Mouse (Mus musculus) intestine, postnatal 0 days (tissue): ENCODE measurements around the gene Gm28551. TPM values are rescaled to one million over a fixed set of nuclear protein-coding genes. Genes with fewer than 3 reads are reported as not detected.
"Not testable (repeated sequence)": the region's sequence is repeated elsewhere in the genome, so short reads cannot be mapped to it uniquely, and the experiment has no call there.

Experiments
- ATAC-seq: fragments of 200-750 bp; cut with Nextera tagmentation; 2 replicates; pipeline ENCODE4 v1.8.0; 2017; ENCODE audit warnings: mild to moderate bottlenecking, moderate TSS enrichment, moderate library complexity
- H3K27ac ChIP-seq: fragments of 300-500 bp; sonication (generic); 2 replicates; pipeline ENCODE4 v1.5.1; 2014; ENCODE audit warnings: mild to moderate bottlenecking, low read depth, low read length, moderate library complexity
- H3K27me3 ChIP-seq: fragments of 300-500 bp; sonication (generic); replicated peaks from 2 replicates; pipeline ENCODE4 v1.6.1; 2014; ENCODE audit warnings: low read length, mixed read lengths; ENCODE audit not compliant: control insufficient read depth, insufficient read depth
- H3K36me3 ChIP-seq: fragments of 300-500 bp; sonication (generic); 2 replicates; pipeline ENCODE4 v1.6.1; 2014; ENCODE audit warnings: mild to moderate bottlenecking, moderate library complexity; ENCODE audit not compliant: control insufficient read depth, insufficient read depth
- H3K4me1 ChIP-seq: fragments of 300-500 bp; sonication (generic); replicated peaks from 2 replicates; pipeline ENCODE4 v1.6.1; 2014; ENCODE audit warnings: antibody characterized with exemption, low read length, mixed read lengths; ENCODE audit not compliant: control insufficient read depth, insufficient read depth
- H3K4me2 ChIP-seq: fragments of 300-500 bp; sonication (generic); replicated peaks from 2 replicates; pipeline ENCODE4 v1.6.1; 2014; ENCODE audit warnings: low read depth, mild to moderate bottlenecking, moderate library complexity
- H3K4me3 ChIP-seq: fragments of 300-500 bp; sonication (generic); 2 replicates; pipeline ENCODE4 v1.5.1; 2014; ENCODE audit warnings: low read depth, low read length
- H3K9ac ChIP-seq: fragments of 300-500 bp; sonication (generic); 2 replicates; pipeline ENCODE4 v1.6.1; 2014; ENCODE audit warnings: mild to moderate bottlenecking, low read depth, low read length
- H3K9me3 ChIP-seq: fragments of 300-500 bp; sonication (generic); 2 replicates; pipeline ENCODE4 v1.6.1; 2016; ENCODE audit warnings: mixed run types; ENCODE audit not compliant: control insufficient read depth
- CTCF ChIP-seq: sonication (generic); IDR thresholded peaks from 2 replicates; pipeline ENCODE4 v1.5.1; 2016; ENCODE audit warnings: low read depth, mild to moderate bottlenecking, control low read depth, antibody characterized with exemption, moderate library complexity
- WGBS: fragments of 180-500 bp; shearing (Covaris S2); extraction: QIAGEN DNeasy Blood & Tissue Kit; methylation state at CpG from one replicate; pipeline ENCODE4 v1.1.7; 2014; 5-methylcytosine and 5-hydroxymethylcytosine counted together
- polyA plus RNA-seq: library from polyadenylated mRNA; unstranded; fragments of >200 nt; fragmentation: Nextera tagmentation; extraction: Ambion mirVana; gene quantifications from 2 replicates; pipeline ENCODE4 v1.2.1, GENCODE M21; 2015

Gene Gm28551
- 0.23 and 0.35 TPM in 2 replicates for polyA plus RNA-seq

- under 1% methylated on average over 44 of the region's 44 CpGs for WGBS
- TF ChIP-seq CTCF: peak; percentile 77
- no peaks in the 10 kb centered on the region for H3K4me1 ChIP-seq
- peaks cover 16% of the 10 kb centered on the region for H3K36me3 ChIP-seq
- ATAC-seq: peak; percentile 100
- H3K27me3 ChIP-seq: no peaks in the 10 kb centered on the region
- H3K4me3 ChIP-seq: peak within 1 kb of the TSS; percentile 87
- peak within 1 kb of the TSS; percentile 80 for H3K27ac ChIP-seq
- peak within 1 kb of the TSS; percentile 71 for H3K4me2 ChIP-seq
- no peaks in the 10 kb centered on the region for H3K9me3 ChIP-seq
- peak within 1 kb of the TSS; percentile 77 for H3K9ac ChIP-seq
Observed at GRCm38 (mm10) chr1:53352327-53353261, at the start of gene Gm28551, which contains the start of the genes Asdurf and Asnsd1. Gene Gm28551, minus strand, starts transcription at chr1:53352667. Gene Asdurf, minus strand, starts transcription at chr1:53352619. Gene Asnsd1, minus strand, starts transcription at chr1:53352752.

GRCm38 (mm10) chr1:53393936-53394760 lies 41.7 kb upstream of the Gm28551 start:
- ATAC-seq, H3K27ac ChIP-seq, H3K4me2 ChIP-seq, H3K4me3 ChIP-seq, H3K9me3 ChIP-seq, H3K27me3 ChIP-seq, H3K36me3 ChIP-seq, H3K4me1 ChIP-seq, H3K9ac ChIP-seq: not testable (repeated sequence)
- 37% methylated on average over 21 of the region's 21 CpGs for WGBS

GRCm38 (mm10) chr1:53388762-53389161 lies 36.3 kb upstream of the Gm28551 start:
- H3K4me3 ChIP-seq: no peak overlapping the region
- H3K9me3 ChIP-seq: no peaks in the 10 kb centered on the region
- H3K4me1 ChIP-seq: no peaks in the 10 kb centered on the region
- no peak for TF ChIP-seq CTCF
- no peak overlapping the region for H3K27ac ChIP-seq
- ATAC-seq: no peak
- no peak overlapping the region for H3K4me2 ChIP-seq
- H3K27me3 ChIP-seq: no peaks in the 10 kb centered on the region
- H3K36me3 ChIP-seq: no peaks in the 10 kb centered on the region
- WGBS: 98% methylated on average over 11 of the region's 14 CpGs
- H3K9ac ChIP-seq: no peak overlapping the region

GRCm38 (mm10) chr1:53384085-53384688 lies 31.7 kb upstream of the Gm28551 start:
- no peaks in the 10 kb centered on the region for H3K27me3 ChIP-seq
- no peaks in the 10 kb centered on the region for H3K36me3 ChIP-seq
- H3K4me1 ChIP-seq: no peaks in the 10 kb centered on the region
- no peak overlapping the region for H3K4me2 ChIP-seq
- no peak overlapping the region for H3K9ac ChIP-seq
- TF ChIP-seq CTCF: no peak
- WGBS: 64% methylated on average over 6 of the region's 6 CpGs
- no peaks in the 10 kb centered on the region for H3K9me3 ChIP-seq
- no peak overlapping the region for H3K4me3 ChIP-seq
- no peak overlapping the region for H3K27ac ChIP-seq
- no peak for ATAC-seq

- H3K9ac ChIP-seq: no peak overlapping the region
- no peak overlapping the region for H3K27ac ChIP-seq
- no peak overlapping the region for H3K4me3 ChIP-seq
- WGBS: 67% methylated on average over 3 of the region's 3 CpGs
- TF ChIP-seq CTCF: no peak
- no peak for ATAC-seq
- H3K36me3 ChIP-seq: no peaks in the 10 kb centered on the region
- no peaks in the 10 kb centered on the region for H3K9me3 ChIP-seq
- no peak overlapping the region for H3K4me2 ChIP-seq
- no peaks in the 10 kb centered on the region for H3K4me1 ChIP-seq
- no peaks in the 10 kb centered on the region for H3K27me3 ChIP-seq
Observed at GRCm38 (mm10) chr1:53377731-53378130, 25.3 kb upstream of the Gm28551 start.

GRCm38 (mm10) chr1:53375965-53376364 lies 23.5 kb upstream of the Gm28551 start:
- H3K36me3 ChIP-seq, H3K4me2 ChIP-seq, H3K9me3 ChIP-seq, H3K4me3 ChIP-seq, ATAC-seq, H3K4me1 ChIP-seq, H3K9ac ChIP-seq, H3K27ac ChIP-seq, H3K27me3 ChIP-seq: not testable (repeated sequence)
- WGBS: 37% methylated on average over 2 of the region's 2 CpGs
